Mouse (Mus musculus) heart, postnatal 0 days (tissue): ENCODE results near the gene Plcb1.

ENCODE experiments used
- CTCF ChIP-seq: IDR thresholded peaks from 2 replicates; pipeline ENCODE4 v1.5.1; 2016; ENCODE audit warnings: antibody characterized with exemption, control low read depth, low read depth
- EP300 ChIP-seq: IDR thresholded peaks from 2 replicates; pipeline ENCODE4 v1.6.1; 2016; ENCODE audit warnings: antibody characterized with exemption, low read depth

- TF ChIP-seq CTCF (no peak), EP300 (no peak)
These were observed 610.5 kb downstream of the Plcb1 start for GRCm38 (mm10) chr2:135396375-135396774.
